Mouse (Mus musculus) ovary, postnatal 10 days (tissue): Measurements from ENCODE around the gene Itpr2.

ENCODE experiments used
- DNase-seq: peaks from one replicate; pipeline ENCODE4 v3.0.0; 2022; ENCODE audit warnings: low spot score

The Itpr2 gene

DNA sequence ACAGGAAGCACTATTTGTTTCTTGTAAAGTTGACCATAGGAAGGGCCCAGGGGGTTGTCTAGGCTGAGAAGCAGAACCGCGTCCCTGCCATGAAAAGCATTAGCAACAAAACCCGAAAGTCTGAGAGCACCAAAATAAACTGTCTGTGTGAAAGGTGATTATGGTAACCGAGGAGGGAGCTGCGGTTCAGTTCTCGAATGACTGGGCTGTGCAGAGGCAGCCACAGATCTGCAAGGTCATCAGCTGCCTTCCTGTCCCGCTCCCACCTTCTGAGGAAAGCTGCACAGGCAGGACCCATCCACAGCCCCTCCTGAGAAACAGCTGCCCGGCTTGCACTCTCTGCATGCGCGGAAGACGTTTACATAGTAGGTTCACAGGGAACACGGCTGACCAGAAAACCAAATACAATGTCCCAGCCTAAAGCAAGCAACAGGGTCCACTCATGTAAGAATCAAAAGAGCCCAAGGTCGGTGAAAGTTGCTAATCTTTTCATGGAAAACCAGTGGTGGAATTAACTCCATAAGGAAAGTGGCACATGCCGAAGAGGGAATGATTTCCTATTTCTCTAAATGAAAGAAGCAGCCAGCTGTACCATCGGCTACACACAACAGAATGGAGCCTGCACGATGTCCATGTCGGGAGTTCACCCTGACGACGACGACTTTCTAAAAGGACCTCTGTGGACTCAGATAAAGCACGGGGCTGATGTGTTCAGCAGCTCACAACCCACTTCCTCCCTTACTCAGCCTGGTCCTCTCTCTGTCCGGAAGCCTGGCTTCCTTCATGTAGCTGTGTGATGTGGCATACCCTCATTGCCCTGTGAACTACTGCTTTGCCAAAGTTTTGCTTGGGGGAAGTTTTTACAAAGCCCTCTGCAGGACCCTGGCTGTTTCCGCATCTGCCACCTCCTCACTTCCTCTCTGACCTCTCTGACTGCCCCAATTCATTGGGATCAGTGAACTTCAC lies 280.4 kb downstream of the Itpr2 start:
- no peak for DNase-seq

DNA sequence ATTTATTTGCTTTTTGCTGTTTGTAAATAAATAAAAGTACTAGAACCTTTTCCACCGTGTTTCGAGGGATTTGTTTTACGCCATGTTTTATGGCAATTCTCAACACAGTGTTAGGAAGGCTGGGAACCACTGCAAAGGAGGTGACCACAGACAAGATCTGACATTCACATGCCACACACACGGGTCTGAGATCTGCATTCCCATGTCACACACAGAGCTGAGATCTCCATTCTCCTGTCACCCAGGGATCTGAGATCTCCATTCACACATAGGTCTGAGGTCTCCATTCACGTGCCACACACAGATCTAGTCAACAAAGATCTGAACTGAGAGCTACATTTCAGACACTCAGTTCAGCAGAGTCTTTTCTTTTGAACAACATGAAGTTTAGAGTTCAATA lies 282.0 kb downstream of the Itpr2 start:
- DNase-seq = no peak

GRCm38 (mm10) chr6:146219534-146219933 lies 282.5 kb downstream of the Itpr2 start:
- DNase-seq = no peak

DNA sequence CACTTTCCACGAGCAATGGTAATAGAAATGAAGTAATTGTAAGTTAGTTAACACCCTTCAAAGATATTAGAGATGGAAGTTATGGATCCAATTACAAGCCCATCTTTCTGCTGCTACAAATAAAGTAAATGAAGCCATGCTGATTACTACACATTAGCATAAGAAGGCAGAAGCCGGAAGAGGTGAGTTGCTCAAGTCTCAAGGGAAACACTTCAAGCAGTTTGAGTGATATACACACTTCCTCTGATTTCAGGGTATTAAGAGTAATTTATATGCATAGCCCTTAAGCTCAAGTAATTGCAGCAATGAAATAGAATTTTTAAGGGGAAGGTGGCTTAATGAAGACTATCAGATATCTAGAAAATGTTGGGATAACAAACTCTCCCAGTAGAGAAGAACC lies 286.7 kb downstream of the Itpr2 start:
- no peak for DNase-seq

GRCm38 (mm10) chr6:146212339-146212738 lies 289.7 kb downstream of the Itpr2 start:
- no peak for DNase-seq

- DNase-seq = no peak
Measured at GRCm38 (mm10) chr6:146211233-146211632, 290.8 kb downstream of the Itpr2 start.

GRCm38 (mm10) chr6:146208983-146209382 lies 293.0 kb downstream of the Itpr2 start:
- no peak for DNase-seq

- DNase-seq = no peak
Measured at GRCm38 (mm10) chr6:146207204-146207959, 294.6 kb downstream of the Itpr2 start.

DNA sequence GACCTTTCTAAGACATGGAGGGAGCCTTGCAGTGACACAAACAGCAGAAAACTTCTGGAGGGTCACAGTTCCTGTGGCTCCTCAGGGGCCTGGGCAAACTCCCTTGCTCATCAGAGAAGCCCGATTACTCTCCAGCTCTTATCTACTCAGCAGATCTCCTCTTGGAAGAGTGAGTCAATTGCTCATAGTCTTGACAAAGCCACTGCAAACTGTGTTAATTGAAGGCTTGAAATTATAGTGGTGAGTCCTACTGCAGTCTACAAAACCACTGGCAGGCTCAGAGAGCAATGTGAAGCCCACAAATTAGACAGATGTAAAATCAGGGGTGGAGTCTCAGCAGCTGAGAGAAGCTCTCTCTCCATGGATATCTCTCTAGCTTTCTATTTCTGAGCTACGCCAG lies 296.9 kb downstream of the Itpr2 start:
- DNase-seq = no peak

DNA sequence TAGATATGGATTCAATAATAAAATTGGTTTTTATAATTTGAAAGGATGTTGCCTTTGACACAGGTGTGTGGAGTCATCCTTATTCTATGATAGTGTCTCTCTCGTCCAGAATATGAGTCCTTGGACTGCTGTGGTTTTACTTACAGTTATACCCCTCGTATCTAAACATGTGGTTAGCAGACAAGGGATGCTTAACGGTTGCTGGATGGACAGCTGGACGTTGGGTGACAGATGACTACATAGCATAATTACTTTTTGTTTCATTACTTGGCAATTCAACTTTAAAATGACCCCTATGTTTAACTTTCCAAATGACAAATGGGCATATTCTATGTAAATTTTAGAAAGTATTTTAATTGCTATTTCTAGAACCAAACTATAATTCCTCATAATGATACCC lies 297.6 kb downstream of the Itpr2 start:
- no peak for DNase-seq

- no peak for DNase-seq
Measured at GRCm38 (mm10) chr6:146197868-146198379, 304.1 kb downstream of the Itpr2 start.

DNA sequence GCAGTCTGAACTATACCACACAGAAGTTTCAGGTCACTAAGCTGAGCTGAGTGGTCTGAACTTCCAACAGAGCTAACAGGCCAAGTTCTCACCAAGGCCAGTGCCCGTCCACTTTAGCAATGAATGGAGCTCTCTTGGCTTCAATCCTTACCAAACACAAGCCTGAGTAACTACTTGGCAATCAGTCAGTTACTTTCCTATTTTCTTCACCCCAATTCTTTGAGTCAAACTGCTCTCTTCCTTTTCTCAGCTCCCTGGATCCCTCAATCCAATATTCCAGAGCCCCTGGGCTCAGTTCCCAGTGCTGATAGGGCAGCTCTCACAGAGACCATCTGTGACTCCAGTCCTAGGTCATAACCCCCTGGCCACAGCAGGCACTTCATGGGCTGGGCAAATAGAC lies 305.3 kb downstream of the Itpr2 start:
- DNase-seq = no peak

- no peak for DNase-seq
Measured at GRCm38 (mm10) chr6:146195854-146196457, 306.1 kb downstream of the Itpr2 start.

DNA sequence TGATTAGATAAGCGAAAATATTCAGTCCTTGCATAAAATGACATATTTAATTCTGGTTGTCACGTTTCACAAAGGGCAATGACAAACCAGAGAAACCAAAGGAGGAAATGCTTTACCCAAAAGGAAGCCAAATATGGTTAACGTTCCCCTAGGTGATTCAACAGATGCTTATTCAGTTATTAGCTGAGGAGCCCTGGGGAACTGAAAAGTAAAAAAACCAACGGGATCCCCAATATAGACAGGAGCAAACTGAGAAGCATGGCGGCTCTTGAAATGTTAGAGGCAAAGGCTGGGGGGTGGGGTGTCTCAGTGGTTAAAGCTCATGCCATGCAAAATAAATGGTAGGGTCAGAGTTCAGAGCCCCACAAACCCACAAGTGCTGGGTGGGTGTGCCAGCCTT lies 310.1 kb downstream of the Itpr2 start:
- no peak for DNase-seq

GRCm38 (mm10) chr6:146190006-146190405 lies 312.0 kb downstream of the Itpr2 start:
- no peak for DNase-seq

DNA sequence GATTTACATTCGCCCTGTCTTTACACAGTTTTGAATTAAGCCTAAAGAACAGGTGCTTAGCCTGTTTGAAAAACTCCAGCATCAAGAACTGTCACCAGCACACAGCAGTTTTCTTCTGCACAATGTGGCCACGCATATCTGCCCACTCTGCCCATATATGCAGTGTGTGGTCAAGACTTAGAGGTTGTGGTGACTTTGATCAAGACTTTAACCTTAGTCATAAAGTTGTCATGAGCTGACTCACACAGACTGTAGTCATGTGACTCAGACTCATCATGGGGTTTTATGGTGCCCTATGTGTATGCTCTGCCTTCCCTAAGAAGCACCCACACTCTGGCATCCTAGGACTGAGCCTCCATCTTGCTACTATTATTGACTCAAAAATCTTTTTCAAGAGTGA lies 316.5 kb downstream of the Itpr2 start:
- no peak for DNase-seq

DNA sequence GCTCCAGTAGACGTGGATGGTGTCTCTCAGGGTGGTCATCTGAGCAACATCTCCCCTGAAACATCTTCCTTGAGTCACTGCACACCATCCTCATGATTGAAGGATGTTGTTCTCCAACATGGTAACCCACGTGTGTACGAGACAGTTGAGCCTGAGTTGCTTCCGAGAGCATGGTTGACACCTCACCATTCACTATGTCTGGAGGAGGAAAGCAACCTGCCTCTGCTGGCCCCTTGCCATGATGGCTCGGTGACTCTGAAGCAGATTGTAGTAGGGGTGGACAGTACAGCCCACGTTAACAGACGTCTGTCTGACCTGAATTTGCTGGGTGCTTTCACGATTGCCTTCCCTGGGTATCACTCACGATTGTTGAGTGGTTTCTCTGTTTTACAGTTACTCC lies 317.3 kb downstream of the Itpr2 start:
- DNase-seq = no peak

DNA sequence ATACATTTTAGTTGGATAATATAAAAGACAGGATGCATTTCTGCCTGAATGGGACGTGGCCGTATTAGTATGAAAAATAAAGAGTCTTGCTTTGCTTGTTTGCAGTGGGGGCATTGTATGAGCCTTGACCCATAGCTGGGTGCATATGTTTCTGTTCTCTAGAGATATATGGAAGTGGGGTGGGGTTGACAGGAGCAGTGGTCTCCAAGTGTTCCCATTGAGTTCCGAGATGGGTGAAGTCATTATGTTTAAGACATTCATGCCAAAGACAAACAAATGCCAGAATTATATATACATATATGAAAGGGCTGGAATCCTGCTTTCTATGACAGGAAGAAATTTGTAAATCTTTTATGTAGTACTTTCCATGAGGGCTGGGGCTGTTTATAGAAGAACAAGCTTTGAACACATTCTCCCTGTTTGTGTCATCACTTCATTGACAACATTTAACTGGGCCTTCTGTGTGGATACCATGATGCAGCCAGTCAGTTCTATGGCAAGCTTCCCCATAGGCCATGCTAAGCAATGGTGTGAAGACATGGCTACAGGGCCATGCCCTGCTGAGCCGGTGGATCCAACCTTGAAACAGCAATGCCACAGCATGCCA lies 327.3 kb downstream of the Itpr2 start:
- no peak for DNase-seq

DNA sequence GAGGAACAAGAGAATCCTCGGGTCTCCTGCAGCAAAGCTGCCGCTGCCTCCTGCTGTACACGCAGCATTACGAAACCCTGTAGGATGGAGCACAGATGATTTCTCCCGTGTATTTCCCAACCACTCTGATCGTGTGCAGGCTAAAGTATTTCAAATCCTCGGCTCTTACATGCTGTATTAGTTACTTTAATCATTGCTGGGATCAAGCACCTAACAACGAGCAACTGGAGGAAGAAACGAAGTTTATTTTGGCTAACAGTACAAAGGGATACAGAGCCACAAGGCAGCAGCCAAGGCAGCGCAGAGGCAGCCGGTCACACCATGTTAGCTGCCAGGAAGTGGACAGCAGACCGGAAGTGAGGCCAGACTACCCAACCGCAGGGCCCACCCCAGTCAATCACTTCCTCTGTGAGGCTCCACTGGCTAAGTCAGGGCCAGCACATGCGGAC lies 331.4 kb downstream of the Itpr2 start:
- DNase-seq = no peak

DNA sequence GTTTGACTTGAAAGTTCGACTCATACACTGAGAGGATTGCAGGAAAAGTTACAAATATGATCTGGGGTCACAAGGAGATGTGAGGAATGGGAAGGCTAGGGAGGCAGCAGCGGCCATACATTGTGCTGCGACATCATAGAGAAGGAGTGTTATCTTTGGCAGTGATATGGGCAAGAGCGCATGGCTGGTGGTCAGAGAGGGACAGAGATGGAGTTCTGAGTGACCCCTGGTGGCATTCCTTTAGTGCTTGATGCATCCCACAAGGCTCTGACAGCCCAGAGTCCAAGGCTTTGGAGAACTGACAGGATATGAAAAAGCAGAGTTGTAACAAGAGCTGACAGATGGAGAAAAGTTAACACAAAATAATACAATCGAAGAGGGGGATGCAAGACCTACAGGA lies 334.8 kb downstream of the Itpr2 start:
- DNase-seq = no peak

- no peak for DNase-seq
Measured at GRCm38 (mm10) chr6:146159641-146160040, 342.4 kb downstream of the Itpr2 start.

DNA sequence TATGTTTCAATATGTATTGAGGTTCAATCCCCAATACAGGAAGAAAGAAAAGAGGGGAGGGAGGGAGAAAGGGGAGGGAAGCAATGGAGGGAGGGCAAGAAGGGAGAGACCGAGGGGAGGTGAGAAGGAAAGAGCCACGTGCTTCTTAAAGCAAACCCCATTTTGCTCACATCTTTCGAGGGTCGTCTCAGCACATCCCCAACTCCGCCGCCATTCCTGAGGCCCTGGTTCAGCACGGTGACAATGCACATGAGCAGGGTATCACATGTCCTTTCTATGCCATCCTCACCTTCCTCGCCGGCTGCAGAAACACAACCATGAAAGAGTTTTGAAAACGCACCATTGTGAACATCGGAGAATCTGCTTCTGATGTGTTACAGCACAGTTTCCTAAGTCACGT lies 343.3 kb downstream of the Itpr2 start:
- no peak for DNase-seq
